Mouse (Mus musculus) lung, adult 10 weeks (tissue): ENCODE data around the gene Dlgap1. TPM values are rescaled to one million over a fixed set of nuclear protein-coding genes. Genes with fewer than 3 reads are reported as not detected.

Source experiments
- polyA plus RNA-seq: library from polyadenylated mRNA; stranded (reverse); fragments of 350-450 nt; fragmentation: Illumina TruSeq; extraction: RNeasy Lipid Tissue Mini Kit (QIAGEN cat#74804); gene quantifications from one replicate; pipeline ENCODE4 v1.2.3, GENCODE M21; 2014; ENCODE audit warnings: low read depth, low replicate concordance; ENCODE audit not compliant: insufficient read depth

Gene Dlgap1
- 0.13 TPM for polyA plus RNA-seq

GRCm38 (mm10) chr17:69969021-69969815 lies at the start of gene Dlgap1:
Gene Dlgap1 (plus strand): TSS chr17:69969073.

DNA sequence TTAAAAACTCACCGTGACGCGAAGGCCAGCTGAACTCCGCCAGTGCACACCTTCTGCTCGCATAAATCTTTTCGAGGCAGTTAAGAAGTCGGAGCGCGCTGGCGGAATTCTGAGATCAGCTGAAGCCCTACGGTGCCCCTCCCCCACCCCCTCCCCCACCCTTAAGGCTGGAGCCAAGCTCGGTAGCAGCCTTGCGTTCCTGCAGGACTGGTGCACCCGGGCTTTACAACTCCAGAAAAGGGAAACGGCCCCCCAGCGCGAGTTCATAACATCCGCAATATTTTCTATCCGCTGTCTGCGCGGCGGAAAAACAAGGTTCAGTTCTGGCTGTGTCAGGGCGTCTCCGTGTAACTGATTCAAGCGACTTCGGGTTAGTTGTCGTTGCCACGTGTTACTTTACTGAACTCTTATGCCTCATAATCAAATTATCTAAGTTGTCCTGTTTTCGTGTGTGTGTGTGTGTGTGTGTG lies 884.6 kb downstream of the Dlgap1 start, which contains the start of gene Tgif1:
Tgif1 (minus strand) TSS at position 111 of the 470 bp plus-strand sequence.

